Mouse (Mus musculus) neural tube, embryonic 14.5 days (tissue): ENCODE measurements at regions not wholly inside any gene's neighbourhood (a gene's known extent, or its start where the extent isn't known, plus 50 kb on each side); places are given as distances from the start of the nearest gene placed in this dataset.
A peak's percentile ranks its signal among the peaks of the same experiment; 100 is the strongest.

Experiments
- ATAC-seq: fragments of 200-750 bp; cut with Nextera tagmentation; 2 replicates; pipeline ENCODE4 v1.8.0; 2017; ENCODE audit warnings: low read depth, mild to moderate bottlenecking, moderate TSS enrichment, moderate library complexity
- H3K27ac ChIP-seq: fragments of 300-500 bp; sonication (generic); 2 replicates; pipeline ENCODE4 v1.5.1; 2014; ENCODE audit warnings: low read depth, mild to moderate bottlenecking, control low read depth, low read length, moderate library complexity, mixed read lengths
- H3K27me3 ChIP-seq: fragments of 300-500 bp; sonication (generic); 2 replicates; pipeline ENCODE4 v1.6.1; 2014; ENCODE audit warnings: low read length; ENCODE audit not compliant: control insufficient read depth, insufficient read depth
- H3K36me3 ChIP-seq: fragments of 300-500 bp; sonication (generic); 2 replicates; pipeline ENCODE4 v1.6.1; 2014; ENCODE audit warnings: low read length, mixed read lengths; ENCODE audit not compliant: control insufficient read depth, insufficient read depth
- H3K4me1 ChIP-seq: fragments of 300-500 bp; sonication (generic); 2 replicates; pipeline ENCODE4 v1.6.1; 2014; ENCODE audit warnings: low read length; ENCODE audit not compliant: control insufficient read depth, insufficient read depth
- H3K4me2 ChIP-seq: fragments of 300-500 bp; sonication (generic); 2 replicates; pipeline ENCODE4 v1.6.1; 2014; ENCODE audit warnings: mild to moderate bottlenecking, low read depth, low read length, control low read depth
- H3K4me3 ChIP-seq: fragments of 300-500 bp; sonication (generic); 2 replicates; pipeline ENCODE4 v1.5.1; 2014; ENCODE audit warnings: low read depth, low read length, control low read depth, mixed read lengths
- H3K9ac ChIP-seq: fragments of 300-500 bp; sonication (generic); replicated peaks from 2 replicates; pipeline ENCODE4 v1.6.1; 2014; ENCODE audit warnings: low read depth, mild to moderate bottlenecking, control low read depth, low read length, mixed read lengths
- H3K9me3 ChIP-seq: fragments of 300-500 bp; sonication (generic); 2 replicates; pipeline ENCODE4 v1.6.1; 2016; ENCODE audit warnings: low read length; ENCODE audit not compliant: control insufficient read depth
- WGBS: fragments of 180-500 bp; shearing (Covaris S2); extraction: QIAGEN DNeasy Blood & Tissue Kit; methylation state at CpG from one replicate; pipeline ENCODE4 v1.1.7; 2014; 5-methylcytosine and 5-hydroxymethylcytosine counted together

DNA sequence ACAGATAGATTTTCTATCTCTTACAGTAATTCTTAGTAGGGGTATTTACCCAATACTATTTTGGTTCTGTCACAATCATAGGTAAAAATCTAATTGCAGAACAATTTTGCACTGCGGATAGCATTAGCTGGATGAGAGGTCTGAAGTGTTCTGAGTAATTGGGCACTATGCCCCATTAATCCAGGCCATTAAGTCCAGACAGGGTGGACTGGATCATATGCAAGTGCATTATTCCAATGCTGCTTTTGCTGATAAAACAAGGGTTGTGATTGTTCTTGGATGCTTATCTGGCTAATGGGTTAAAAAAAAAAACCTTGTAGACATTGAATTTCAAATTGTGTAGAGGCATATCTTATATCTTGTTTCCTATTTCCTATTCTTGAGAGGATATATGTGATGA is 1732.6 kb upstream of the Gm6569 start:
- H3K27me3 ChIP-seq = no peaks in the 10 kb centered on the region
- WGBS = 59% methylated on average over 1 of the region's 1 CpGs
- H3K4me2 ChIP-seq = no peak overlapping the region
- no peak overlapping the region for H3K27ac ChIP-seq
- H3K9ac ChIP-seq = no peak overlapping the region
- no peak overlapping the region for H3K4me3 ChIP-seq
- H3K36me3 ChIP-seq = no peaks in the 10 kb centered on the region
- no peaks in the 10 kb centered on the region for H3K9me3 ChIP-seq
- ATAC-seq = no peak
- no peaks in the 10 kb centered on the region for H3K4me1 ChIP-seq

DNA sequence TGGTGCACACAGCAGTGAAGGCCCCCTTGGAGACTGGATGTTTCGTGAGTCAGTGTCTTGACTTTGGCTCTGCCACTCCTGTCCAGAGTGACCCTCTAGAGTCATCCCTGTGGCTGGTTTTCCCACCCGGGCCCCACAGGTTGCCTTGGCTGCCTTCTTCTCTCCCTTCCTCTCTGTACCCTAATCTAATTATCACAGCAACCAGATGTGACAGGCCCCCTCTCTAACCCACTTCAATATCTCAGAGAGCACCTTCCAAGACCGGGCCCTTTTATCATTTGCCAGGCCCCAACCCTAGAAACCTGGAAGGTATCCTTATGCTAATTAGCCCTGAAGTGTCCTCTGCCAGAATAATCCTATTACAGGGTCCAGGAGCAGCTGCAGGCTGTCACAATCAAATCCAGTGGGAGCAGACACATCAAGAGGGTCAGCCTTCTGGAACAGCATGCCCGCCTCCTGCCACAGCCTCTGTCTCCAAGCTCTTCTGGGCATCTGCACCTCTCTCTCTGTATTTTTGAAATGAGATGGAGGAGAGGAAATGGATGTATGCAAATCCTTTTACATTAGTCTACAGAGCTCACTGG is 1728.4 kb upstream of the Gm6569 start:
- H3K9ac ChIP-seq = no peak overlapping the region
- 68% methylated on average over 4 of the region's 4 CpGs for WGBS

DNA sequence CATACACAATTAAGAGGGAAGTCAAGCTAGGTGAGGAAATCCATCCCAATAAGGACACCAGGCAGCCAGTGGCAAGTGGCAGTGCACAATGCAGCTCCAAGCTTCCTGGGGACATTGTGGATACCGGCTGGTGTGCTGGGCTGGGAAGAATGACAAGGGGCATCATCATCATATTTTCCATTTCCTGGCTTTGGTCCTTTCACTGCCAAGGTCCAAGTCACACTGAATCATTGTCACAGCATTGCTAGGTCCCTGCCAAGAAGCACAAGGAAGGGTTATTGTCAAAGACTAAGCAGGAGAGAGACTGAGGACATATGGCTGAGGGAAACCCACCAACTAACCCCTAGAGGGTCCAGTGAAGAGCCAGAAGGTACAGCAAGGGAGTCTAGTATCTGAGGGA is 1723.8 kb upstream of the Gm6569 start:
- no peak for ATAC-seq
- WGBS = 92% methylated on average over 1 of the region's 1 CpGs
- Histone ChIP-seq H3K27me3 (no peaks in the 10 kb centered on the region), H3K9ac (no peak overlapping the region), H3K9me3 (no peaks in the 10 kb centered on the region), H3K4me1 (no peaks in the 10 kb centered on the region), H3K4me2 (no peak overlapping the region), H3K36me3 (no peaks in the 10 kb centered on the region), H3K27ac (no peak overlapping the region), H3K4me3 (no peak overlapping the region)

More for the DNA sequence above, 1728.4 kb upstream of the Gm6569 start:
- H3K36me3 ChIP-seq = no peaks in the 10 kb centered on the region
- no peak overlapping the region for H3K27ac ChIP-seq
- ATAC-seq = peak; percentile 41; the same call in 1 of the 2 replicates
- no peak overlapping the region for H3K4me2 ChIP-seq
- no peaks in the 10 kb centered on the region for H3K4me1 ChIP-seq
- no peaks in the 10 kb centered on the region for H3K9me3 ChIP-seq
- H3K4me3 ChIP-seq = no peak overlapping the region
- no peaks in the 10 kb centered on the region for H3K27me3 ChIP-seq

DNA sequence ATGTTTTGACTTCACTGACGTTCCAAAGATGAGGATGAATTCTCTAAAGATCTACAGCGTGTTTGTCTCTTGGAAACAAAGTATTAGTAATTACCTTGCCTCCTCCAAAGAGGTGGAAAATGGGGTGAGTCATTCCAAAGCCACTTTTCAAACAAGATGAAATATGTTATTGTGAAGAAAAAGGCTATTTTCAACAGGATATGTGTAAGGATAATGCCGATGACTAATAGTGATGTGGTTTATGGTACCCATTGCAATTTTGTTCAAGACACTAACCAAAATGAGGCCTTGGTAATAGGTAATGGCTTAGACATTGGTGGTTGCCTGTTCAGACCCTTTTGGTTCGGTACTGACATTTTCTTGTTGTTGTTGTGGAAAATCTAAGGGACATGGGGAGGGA is 1717.6 kb upstream of the Gm6569 start:
- H3K27ac ChIP-seq = no peak overlapping the region
- 81% methylated on average over 4 of the region's 4 CpGs for WGBS

DNA sequence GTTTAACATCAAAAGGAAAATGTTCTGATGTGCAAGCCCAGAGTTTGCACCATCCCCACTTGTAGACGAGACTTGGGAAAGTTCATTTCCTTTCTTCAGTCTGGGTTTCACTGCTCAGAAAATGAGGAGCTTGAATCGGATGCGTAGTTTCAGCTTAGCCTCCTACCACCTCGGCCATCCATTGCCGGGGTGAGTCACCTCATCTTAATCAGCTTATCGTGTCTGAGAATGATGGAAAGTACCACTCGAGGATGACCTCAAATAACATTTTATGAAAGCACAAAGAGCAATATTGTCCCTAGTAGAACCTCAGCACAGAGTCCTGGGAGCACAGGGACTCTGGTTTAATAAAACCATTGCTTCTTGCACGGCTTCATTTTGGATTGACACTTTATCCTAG is 1700.1 kb upstream of the Gm6569 start:
- no peak for ATAC-seq
- H3K27ac ChIP-seq = no peak overlapping the region
- H3K9ac ChIP-seq = no peak overlapping the region
- 84% methylated on average over 8 of the region's 8 CpGs for whole genome bisulfite sequencing
- no peak overlapping the region for H3K4me3 ChIP-seq
- H3K36me3 ChIP-seq = no peaks in the 10 kb centered on the region
- H3K4me2 ChIP-seq = no peak overlapping the region
- no peaks in the 10 kb centered on the region for H3K27me3 ChIP-seq
- no peaks in the 10 kb centered on the region for H3K9me3 ChIP-seq
- H3K4me1 ChIP-seq = no peaks in the 10 kb centered on the region

More for the DNA sequence above, 1717.6 kb upstream of the Gm6569 start:
- H3K4me2 ChIP-seq = no peak overlapping the region
- no peaks in the 10 kb centered on the region for H3K27me3 ChIP-seq
- no peaks in the 10 kb centered on the region for H3K9me3 ChIP-seq
- H3K36me3 ChIP-seq = no peaks in the 10 kb centered on the region
- H3K4me1 ChIP-seq = no peaks in the 10 kb centered on the region
- no peak overlapping the region for H3K4me3 ChIP-seq
- no peak for ATAC-seq
- no peak overlapping the region for H3K9ac ChIP-seq

DNA sequence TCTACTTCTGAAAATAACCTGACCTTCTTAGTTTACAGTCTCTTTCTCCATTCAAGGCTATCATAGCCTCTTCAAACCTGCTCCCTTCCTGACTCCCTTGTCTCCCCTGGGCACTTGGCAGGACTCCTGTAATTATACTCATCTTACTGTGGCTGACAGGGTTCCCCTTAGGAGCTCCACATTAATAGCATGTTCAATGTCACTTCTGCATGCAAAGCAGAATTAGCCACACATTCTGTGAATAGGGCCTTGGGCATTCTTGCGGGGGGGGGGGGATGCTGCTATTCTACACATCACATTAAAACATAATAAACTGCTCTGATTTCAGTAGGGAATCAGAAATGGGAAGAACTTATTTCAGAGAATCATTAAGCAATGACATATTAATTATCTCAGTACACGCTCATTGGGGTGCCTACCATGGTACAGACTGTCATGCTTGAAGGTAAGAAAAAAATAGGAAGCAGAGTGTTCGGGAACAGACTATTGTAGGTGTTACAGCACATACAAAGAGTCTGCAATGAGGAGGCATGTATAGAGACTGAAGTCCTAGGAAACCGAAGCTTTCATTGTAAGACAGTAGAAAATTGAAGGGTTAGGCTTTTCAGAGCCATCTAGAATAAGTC is 1698.3 kb upstream of the Gm6569 start:
- H3K9ac ChIP-seq = no peak overlapping the region
- H3K4me1 ChIP-seq = no peaks in the 10 kb centered on the region
- H3K27me3 ChIP-seq = no peaks in the 10 kb centered on the region
- no peaks in the 10 kb centered on the region for H3K9me3 ChIP-seq
- WGBS = 59% methylated on average over 4 of the region's 4 CpGs
- H3K27ac ChIP-seq = no peak overlapping the region
- no peak overlapping the region for H3K4me3 ChIP-seq
- ATAC-seq = no peak
- no peak overlapping the region for H3K4me2 ChIP-seq
- H3K36me3 ChIP-seq = no peaks in the 10 kb centered on the region

DNA sequence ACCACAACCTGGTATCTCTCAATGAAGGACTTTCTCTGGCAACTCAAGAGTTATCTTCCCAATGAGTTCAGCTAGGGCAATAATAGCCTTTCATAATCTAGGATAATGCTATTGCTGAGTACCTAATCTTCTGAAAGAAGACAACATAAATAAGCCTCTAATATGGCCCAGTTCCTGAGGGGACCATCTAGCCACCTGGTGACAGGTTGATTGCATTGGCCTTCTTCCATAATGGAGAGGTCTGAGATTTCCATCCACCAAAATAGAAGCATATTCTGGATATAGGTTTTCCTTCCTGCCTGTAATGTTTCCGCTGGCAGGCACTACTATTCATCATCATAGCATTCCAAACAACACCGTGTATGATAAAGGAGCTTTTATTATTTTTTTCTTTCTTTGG is 1694.2 kb upstream of the Gm6569 start:
- Histone ChIP-seq H3K27ac (no peak overlapping the region), H3K9ac (no peak overlapping the region), H3K36me3 (no peaks in the 10 kb centered on the region), H3K4me3 (no peak overlapping the region), H3K9me3 (no peaks in the 10 kb centered on the region), H3K4me2 (no peak overlapping the region), H3K27me3 (no peaks in the 10 kb centered on the region), H3K4me1 (no peaks in the 10 kb centered on the region)
- no peak for ATAC-seq
- WGBS = 80% methylated on average over 2 of the region's 2 CpGs

DNA sequence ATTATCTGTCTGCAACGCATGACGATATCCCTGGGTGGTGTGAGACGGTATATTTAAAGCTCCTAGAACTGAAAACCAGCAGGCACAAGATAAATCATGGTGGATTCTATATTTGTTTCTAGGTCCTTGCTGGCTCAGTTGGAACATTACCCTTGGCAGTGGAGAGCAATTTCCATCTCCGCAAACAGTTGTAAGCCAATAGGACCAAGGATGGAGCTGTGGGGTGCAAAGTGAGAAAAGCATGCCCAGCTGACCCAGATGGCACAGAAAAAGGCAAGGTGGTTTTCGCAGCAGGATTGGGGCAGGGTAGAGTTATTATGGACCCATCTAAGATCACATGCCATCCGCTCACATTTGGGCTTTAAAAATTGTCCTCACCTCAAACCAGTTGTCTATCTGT is 1683.8 kb upstream of the Gm6569 start:
- no peak overlapping the region for H3K4me3 ChIP-seq
- WGBS = 58% methylated on average over 6 of the region's 6 CpGs
- no peaks in the 10 kb centered on the region for H3K4me1 ChIP-seq
- H3K9me3 ChIP-seq = no peaks in the 10 kb centered on the region
- no peaks in the 10 kb centered on the region for H3K36me3 ChIP-seq
- no peak for ATAC-seq
- no peak overlapping the region for H3K4me2 ChIP-seq
- H3K27me3 ChIP-seq = no peaks in the 10 kb centered on the region
- no peak overlapping the region for H3K27ac ChIP-seq
- H3K9ac ChIP-seq = no peak overlapping the region

DNA sequence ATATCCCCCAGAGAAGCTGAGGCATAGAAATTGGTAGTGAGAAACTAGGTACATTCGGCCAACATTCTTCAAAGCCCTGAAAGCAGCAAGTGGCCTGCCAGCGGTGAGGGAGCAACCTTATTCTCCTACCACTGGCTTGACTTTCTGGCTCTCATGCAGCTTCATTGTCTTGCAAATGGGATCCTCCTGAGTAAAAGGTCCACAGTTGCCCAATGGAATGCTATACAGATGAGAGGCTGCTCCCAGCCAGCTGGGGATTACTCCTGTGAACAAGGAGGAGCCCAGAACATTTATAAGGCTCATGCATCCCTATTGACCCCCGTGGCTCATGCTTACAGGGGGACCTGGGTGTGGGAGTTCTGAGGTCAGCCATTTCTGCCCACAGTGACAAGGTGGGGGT is 1675.9 kb upstream of the Gm6569 start:
- no peak for ATAC-seq
- no peaks in the 10 kb centered on the region for H3K27me3 ChIP-seq
- H3K9me3 ChIP-seq = no peaks in the 10 kb centered on the region
- WGBS = 51% methylated on average over 3 of the region's 3 CpGs
- no peak overlapping the region for H3K27ac ChIP-seq
- H3K9ac ChIP-seq = no peak overlapping the region
- no peak overlapping the region for H3K4me3 ChIP-seq
- H3K36me3 ChIP-seq = no peaks in the 10 kb centered on the region
- H3K4me1 ChIP-seq = no peaks in the 10 kb centered on the region
- H3K4me2 ChIP-seq = no peak overlapping the region
